Comparison of ENCODE assay signal across 33 mouse cellular contexts in the genomic region with DNA sequence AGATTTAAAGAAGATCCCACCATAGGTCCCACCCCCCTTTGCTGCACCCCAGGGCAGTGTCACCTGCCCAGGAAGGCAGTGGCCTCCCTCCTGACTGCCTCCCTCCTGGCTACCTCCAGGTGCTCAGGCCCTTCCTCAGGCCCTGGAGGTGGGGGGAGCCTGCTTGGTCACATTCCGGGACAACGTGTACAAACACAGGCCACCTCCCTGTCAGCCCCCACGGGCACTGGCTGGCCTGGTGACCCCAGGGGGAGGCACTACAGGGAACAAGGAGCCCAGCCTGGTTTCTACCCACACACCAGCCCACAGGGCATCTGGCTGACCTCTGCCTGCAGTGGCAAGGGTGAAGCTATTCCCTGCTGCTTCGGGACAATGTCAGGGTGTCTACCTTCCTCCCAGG. TPM values are rescaled to one million over a fixed set of nuclear protein-coding genes. Genes with fewer than 3 reads are reported as not detected.
DNase-seq lines count a peak whose midpoint lies in the region; ATAC-seq lines count a peak whose summit lies in the region.
"Had no signal": no experiment of that assay in that cellular context is flagged by ENCODE, and none has a peak within 500 bp of the region (broad histone marks: within the 10 kb centered on the region; RNA-seq: fewer than 3 reads in every experiment).

No protein-coding gene starts in this region.

- no peak overlapping the region for H3K4me3 ChIP-seq in forebrain, embryonic 13.5 days
- H3K4me3 ChIP-seq in forebrain, embryonic 12.5 days (replicated peaks) = no peak overlapping the region
- H3K4me3 ChIP-seq in midbrain, embryonic 11.5 days (ENCODE audit: low read depth, low read length) = no peak overlapping the region
- H3K4me3 ChIP-seq: erythroblast, embryonic 14.5 days; heart, embryonic 10.5 days; heart, embryonic 15.5 days; hindbrain, embryonic 12.5 days; intestine, embryonic 15.5 days; kidney, embryonic 15.5 days; left cerebral cortex, adult 2 months; limb, embryonic 15.5 days; liver, embryonic 15.5 days; midbrain, embryonic 15.5 days; neural tube, embryonic 15.5 days had no signal

- H3K4me2 ChIP-seq in forebrain, embryonic 13.5 days = no peak overlapping the region
- H3K4me2 ChIP-seq in forebrain, embryonic 12.5 days = no peak overlapping the region
- H3K4me2 ChIP-seq in midbrain, embryonic 11.5 days = no peak overlapping the region
- H3K4me2 ChIP-seq: heart, embryonic 15.5 days; hindbrain, embryonic 12.5 days; intestine, embryonic 15.5 days; kidney, embryonic 15.5 days; limb, embryonic 15.5 days; liver, embryonic 15.5 days; midbrain, embryonic 15.5 days; neural tube, embryonic 15.5 days had no signal

- peaks cover 6% of the 10 kb centered on the region; the same call in 1 of the 2 replicates for H3K4me1 ChIP-seq in forebrain, embryonic 13.5 days
- peaks cover 5% of the 10 kb centered on the region; the same call in 1 of the 2 replicates for H3K4me1 ChIP-seq in forebrain, embryonic 12.5 days
- no peaks in the 10 kb centered on the region for H3K4me1 ChIP-seq in midbrain, embryonic 11.5 days (ENCODE audit: control insufficient read depth, insufficient read depth, low read length)
- H3K4me1 ChIP-seq: midbrain, embryonic 15.5 days had no signal

- ATAC-seq in forebrain, embryonic 13.5 days = no peak
- no peak for ATAC-seq in forebrain, embryonic 12.5 days (ENCODE audit: low FRiP score)
- no peak for ATAC-seq in midbrain, embryonic 11.5 days (ENCODE audit: low FRiP score)
- ATAC-seq: activated CD4-positive, CD25-positive, alpha-beta regulatory T cell, adult 4 months; hindbrain, postnatal 0 days; intestine, embryonic 15.5 days; midbrain, embryonic 15.5 days had no signal

- H3K9ac ChIP-seq in forebrain, embryonic 13.5 days = peak overlapping the region; percentile 30; the same call in 1 of the 2 replicates
- no peak overlapping the region for H3K9ac ChIP-seq in forebrain, embryonic 12.5 days
- no peak overlapping the region for H3K9ac ChIP-seq in midbrain, embryonic 11.5 days (ENCODE audit: low read length)
- H3K9ac ChIP-seq: heart, embryonic 15.5 days; hindbrain, embryonic 12.5 days; intestine, embryonic 15.5 days; kidney, embryonic 15.5 days; limb, embryonic 15.5 days; liver, embryonic 15.5 days; midbrain, embryonic 15.5 days; neural tube, embryonic 15.5 days had no signal

- H3K27me3 ChIP-seq in forebrain, embryonic 13.5 days = peaks cover 2% of the 10 kb centered on the region; the same call in 1 of the 2 replicates
- peaks cover 8% of the 10 kb centered on the region; the same call in 1 of the 2 replicates for H3K27me3 ChIP-seq in forebrain, embryonic 12.5 days
- H3K27me3 ChIP-seq in midbrain, embryonic 11.5 days (ENCODE audit: control insufficient read depth, insufficient read depth, low read length) = no peaks in the 10 kb centered on the region
- H3K27me3 ChIP-seq: CH12.LX; heart, embryonic 15.5 days; intestine, embryonic 15.5 days; liver, embryonic 15.5 days; midbrain, embryonic 15.5 days had no signal

- H3K27ac ChIP-seq in forebrain, embryonic 13.5 days = no peak overlapping the region
- no peak overlapping the region for H3K27ac ChIP-seq in forebrain, embryonic 12.5 days
- H3K27ac ChIP-seq in midbrain, embryonic 11.5 days (ENCODE audit: low read depth, low read length) = no peak overlapping the region
- H3K27ac ChIP-seq: heart, embryonic 10.5 days; heart, embryonic 15.5 days; hindbrain, embryonic 12.5 days; hindbrain, postnatal 0 days; intestine, embryonic 15.5 days; kidney, embryonic 15.5 days; left cerebral cortex, adult 2 months; limb, embryonic 15.5 days; liver, embryonic 15.5 days; midbrain, embryonic 15.5 days; neural tube, embryonic 15.5 days had no signal

- H3K36me3 ChIP-seq in forebrain, embryonic 13.5 days (ENCODE audit: poor library complexity, severe bottlenecking) = no peaks in the 10 kb centered on the region
- H3K36me3 ChIP-seq in forebrain, embryonic 12.5 days (replicated peaks) = no peaks in the 10 kb centered on the region
- H3K36me3 ChIP-seq in midbrain, embryonic 11.5 days (ENCODE audit: control insufficient read depth, insufficient read depth, low read length) = no peaks in the 10 kb centered on the region
- H3K36me3 ChIP-seq: heart, embryonic 10.5 days; heart, embryonic 15.5 days; hindbrain, embryonic 12.5 days; intestine, embryonic 15.5 days; kidney, embryonic 15.5 days; limb, embryonic 15.5 days; liver, embryonic 15.5 days; midbrain, embryonic 15.5 days; neural tube, embryonic 15.5 days had no signal

- 77% methylated on average over 4 of the region's 4 CpGs for WGBS in forebrain, embryonic 13.5 days
- WGBS in forebrain, embryonic 12.5 days = 69% methylated on average over 4 of the region's 4 CpGs
- WGBS in midbrain, embryonic 11.5 days = 73% methylated on average over 4 of the region's 4 CpGs

- DNase-seq in lung, adult 18-20 months = peak; percentile 61 to 67
- no peak for DNase-seq in lung, postnatal 10 days
- DNase-seq in urinary bladder, adult 18-20 months (ENCODE audit: low spot score in 2 of 2) = peak; percentile 50 to 65
- no peak for DNase-seq in urinary bladder, adult 2 months (ENCODE audit: low spot score)
- DNase-seq in left cerebral cortex, adult 9 months (ENCODE audit: low spot score in 2 of 2) = no peak
- DNase-seq in midbrain, embryonic 11.5 days (ENCODE audit: low spot score, missing footprints) = no peak
- DNase-seq: adrenal gland, adult 2 months; adrenal gland, postnatal 36 days; cerebellum, adult 18-20 months; cerebellum, postnatal 10 days; gastrocnemius, postnatal 25 days; heart, adult 11 months; right cerebral cortex, postnatal 25 days; thymus, postnatal 4 days had no signal

- H3K9me3 ChIP-seq in forebrain, embryonic 13.5 days (replicated peaks) = no peaks in the 10 kb centered on the region
- no peaks in the 10 kb centered on the region for H3K9me3 ChIP-seq in forebrain, embryonic 12.5 days
- no peaks in the 10 kb centered on the region for H3K9me3 ChIP-seq in midbrain, embryonic 11.5 days (ENCODE audit: control insufficient read depth, low read length)
- H3K9me3 ChIP-seq: heart, embryonic 10.5 days; heart, embryonic 15.5 days; hindbrain, embryonic 12.5 days; intestine, embryonic 15.5 days; kidney, embryonic 15.5 days; limb, embryonic 15.5 days; liver, embryonic 15.5 days; midbrain, embryonic 15.5 days; neural tube, embryonic 15.5 days had no signal

RNA-seq across cellular contexts. Expression of gene Tcf3, which starts 4.5 kb away (rescaled TPM):
- polyA plus RNA-seq in forebrain, embryonic 13.5 days (2015; fragmentation: Nextera tagmentation; extraction: Ambion mirVana) = 112 and 119 TPM in 2 replicates
- polyA plus RNA-seq in forebrain, embryonic 12.5 days (2016; fragmentation: Nextera tagmentation; extraction: Ambion mirVana) = 203 and 205 TPM in 2 replicates
- 29.7 and 35.4 TPM in 2 replicates for polyA plus RNA-seq in urinary bladder, adult 2 months (2012; rRNA removed)
- polyA plus RNA-seq in midbrain, embryonic 11.5 days (2014; fragmentation: Nextera tagmentation; extraction: Ambion mirVana) = 135 and 154 TPM in 2 replicates

RNA-seq across cellular contexts. Expression of gene Uqcr11, which starts 31.3 kb away (rescaled TPM):
- 593 and 623 TPM in 2 replicates for polyA plus RNA-seq in forebrain, embryonic 13.5 days (2015; fragmentation: Nextera tagmentation; extraction: Ambion mirVana)
- polyA plus RNA-seq in forebrain, embryonic 12.5 days (2016; fragmentation: Nextera tagmentation; extraction: Ambion mirVana) = 371 and 400 TPM in 2 replicates
- 883 and 983 TPM in 2 replicates for polyA plus RNA-seq in urinary bladder, adult 2 months (2012; rRNA removed)
- 404 and 476 TPM in 2 replicates for polyA plus RNA-seq in midbrain, embryonic 11.5 days (2014; fragmentation: Nextera tagmentation; extraction: Ambion mirVana)

RNA-seq across cellular contexts. Expression of gene Mbd3, which starts 38.6 kb away (rescaled TPM):
- polyA plus RNA-seq in forebrain, embryonic 13.5 days (2015; fragmentation: Nextera tagmentation; extraction: Ambion mirVana) = 304 and 319 TPM in 2 replicates
- polyA plus RNA-seq in forebrain, embryonic 12.5 days (2016; fragmentation: Nextera tagmentation; extraction: Ambion mirVana) = 312 and 327 TPM in 2 replicates
- polyA plus RNA-seq in urinary bladder, adult 2 months (2012; rRNA removed) = 112 and 119 TPM in 2 replicates
- polyA plus RNA-seq in midbrain, embryonic 11.5 days (2014; fragmentation: Nextera tagmentation; extraction: Ambion mirVana) = 222 and 252 TPM in 2 replicates

RNA-seq across cellular contexts. Expression of gene Mex3d, which starts 50.5 kb away (rescaled TPM):
- polyA plus RNA-seq in forebrain, embryonic 13.5 days (2015; fragmentation: Nextera tagmentation; extraction: Ambion mirVana) = 15.5 and 16.6 TPM in 2 replicates
- polyA plus RNA-seq in forebrain, embryonic 12.5 days (2016; fragmentation: Nextera tagmentation; extraction: Ambion mirVana) = 17.3 and 21.3 TPM in 2 replicates
- polyA plus RNA-seq in urinary bladder, adult 2 months (2012; rRNA removed) = 11.2 and 11.5 TPM in 2 replicates
- polyA plus RNA-seq in midbrain, embryonic 11.5 days (2014; fragmentation: Nextera tagmentation; extraction: Ambion mirVana) = 11.8 and 12.4 TPM in 2 replicates

RNA-seq across cellular contexts. Expression of gene Onecut3, which starts 56.7 kb away (rescaled TPM):
- 0.35 and 0.57 TPM in 2 replicates for polyA plus RNA-seq in forebrain, embryonic 13.5 days (2015; fragmentation: Nextera tagmentation; extraction: Ambion mirVana)
- 0.68 and 0.83 TPM in 2 replicates for polyA plus RNA-seq in forebrain, embryonic 12.5 days (2016; fragmentation: Nextera tagmentation; extraction: Ambion mirVana)
- not detected in 2 replicates for polyA plus RNA-seq in urinary bladder, adult 2 months (2012; rRNA removed)
- polyA plus RNA-seq in midbrain, embryonic 11.5 days (2014; fragmentation: Nextera tagmentation; extraction: Ambion mirVana) = 2.7 and 2.8 TPM in 2 replicates
- polyA plus RNA-seq: activated CD4-positive, CD25-positive, alpha-beta regulatory T cell, adult 4 months; adrenal gland, adult 2 months; C2C12; embryonic facial prominence, embryonic 14.5 days; erythroblast, embryonic 14.5 days; heart, embryonic 15.5 days; kidney, embryonic 15.5 days; limb, embryonic 15.5 days; liver, embryonic 15.5 days; thymus, postnatal 0 days had no signal

Comparison
In these comparisons a context has a peak if more than half of its experiments do, and no peak if none do; other contexts are left out.
1. DNase-seq: peak in lung, adult 18-20 months (2 of 2) and urinary bladder, adult 18-20 months (2 of 2); none in lung, postnatal 10 days (single experiment), urinary bladder, adult 2 months (single experiment), left cerebral cortex, adult 9 months (0 of 2) and midbrain, embryonic 11.5 days (single experiment).